Mouse (Mus musculus) adrenal gland, postnatal 0 days (tissue): ENCODE data around the gene Timm10. TPM values are rescaled to one million over a fixed set of nuclear protein-coding genes. Genes with fewer than 3 reads are reported as not detected.

Experiments
- polyA plus RNA-seq: library from polyadenylated mRNA; unstranded; fragments of >200 nt; fragmentation: Nextera tagmentation; extraction: Ambion mirVana; gene quantifications from 2 replicates; pipeline ENCODE4 v1.2.1, GENCODE M21; 2015

Gene Timm10
- 55.4 and 80.7 TPM in 2 replicates for polyA plus RNA-seq

DNA sequence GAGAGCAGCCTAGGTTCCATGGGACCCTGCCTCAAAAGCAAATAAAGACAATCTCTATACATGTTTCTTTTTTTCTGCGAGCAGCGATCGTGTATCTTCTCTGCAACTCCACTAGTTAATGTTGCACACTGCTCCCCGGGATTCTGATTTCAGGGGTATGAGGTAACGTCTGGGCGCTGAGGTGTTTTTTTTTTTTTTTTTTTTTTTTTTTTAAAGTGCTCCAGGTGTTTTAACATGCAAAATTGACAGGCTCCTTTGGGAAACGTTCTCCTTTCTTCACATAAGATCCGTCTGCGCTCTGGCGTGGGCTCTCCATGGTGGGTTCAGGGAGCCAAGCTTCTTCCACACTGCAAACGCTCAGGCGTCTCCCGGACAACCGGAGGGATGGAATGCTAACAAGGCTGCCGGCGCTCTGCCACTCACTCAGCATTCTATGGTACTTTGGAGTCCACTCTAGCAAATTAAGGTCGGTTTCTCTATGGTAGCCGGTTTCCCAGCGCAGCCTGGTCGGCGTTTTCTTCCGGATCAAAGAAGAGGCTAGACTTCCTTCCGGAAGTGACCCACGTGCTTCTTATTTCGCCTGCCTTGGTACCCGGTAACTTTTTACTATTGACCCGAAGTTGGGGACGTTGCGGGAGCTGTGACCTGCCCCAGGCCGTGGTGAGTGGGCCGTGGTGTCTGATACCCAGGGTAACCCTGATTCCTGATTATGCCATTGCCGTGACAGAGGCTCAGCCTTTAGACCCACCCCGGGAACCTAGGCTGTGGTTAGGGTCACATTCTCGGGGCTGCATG is at the start of gene Timm10:
Gene Timm10 (plus strand): TSS at position 510 of the 795 bp plus-strand sequence.

DNA sequence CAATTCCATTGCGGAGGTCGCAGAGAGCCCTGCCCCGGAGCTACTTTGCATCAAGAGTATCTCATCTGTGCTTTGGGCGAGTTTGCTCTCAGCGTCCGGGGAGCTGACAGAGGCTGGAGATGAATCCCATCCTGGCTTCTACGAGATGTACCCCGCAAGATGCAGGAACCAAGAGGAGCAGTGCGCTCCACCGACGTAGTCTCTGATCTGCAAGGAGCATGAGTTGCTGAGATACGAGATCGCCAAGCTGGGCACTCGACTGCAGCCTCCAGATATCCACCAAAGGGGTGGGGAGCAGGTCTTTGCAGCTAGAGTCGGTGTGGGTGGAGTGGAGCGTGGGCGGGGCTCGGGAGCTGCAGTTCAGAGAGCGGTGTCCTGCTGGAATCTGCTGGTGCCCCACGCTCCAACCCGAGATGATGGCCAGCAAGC is 28.3 kb upstream of the Timm10 start, which contains the start of gene Ube2l6:
Gene Ube2l6 (plus strand): TSS at position 336 of the 429 bp plus-strand sequence.

GRCm38 (mm10) chr2:84822552-84822951 is 4.2 kb upstream of the Timm10 start, which contains the start of gene Smtnl1:
Smtnl1 (minus strand) TSS chr2:84822652.

GRCm38 (mm10) chr2:84838593-84838949 is 11.8 kb downstream of the Timm10 start, which contains the start of gene Slc43a1:
Slc43a1 (plus strand) TSS chr2:84838850.

Other genes starting within 250 kb of the Timm10 start
- gene Ctnnd1, start 176.2 kb upstream of the Timm10 start, polyA plus RNA-seq, result 25.1 and 30.6 TPM in 2 replicates
- 0.08 and 0.09 TPM in 2 replicates for gene Btbd18, start 167.9 kb upstream of the Timm10 start, polyA plus RNA-seq
- gene Selenoh, start 156.2 kb upstream of the Timm10 start, polyA plus RNA-seq, result 175 and 211 TPM in 2 replicates
- not detected in 2 replicates for gene Gm28635, start 149.0 kb upstream of the Timm10 start, polyA plus RNA-seq
- 18.0 and 23.4 TPM in 2 replicates for gene Med19, start 148.6 kb upstream of the Timm10 start, polyA plus RNA-seq
- 93.5 and 140 TPM in 2 replicates for gene Tmx2, start 147.9 kb upstream of the Timm10 start, polyA plus RNA-seq
- 13.4 and 19.9 TPM in 2 replicates for gene Zdhhc5, start 111.8 kb upstream of the Timm10 start, polyA plus RNA-seq
- 19.0 and 23.4 TPM in 2 replicates for gene Clp1, start 99.6 kb upstream of the Timm10 start, polyA plus RNA-seq
- gene Ypel4, start 92.9 kb upstream of the Timm10 start, polyA plus RNA-seq, result 6.7 and 9.9 TPM in 2 replicates
- gene Gm19426, start 83.3 kb upstream of the Timm10 start, polyA plus RNA-seq, result 4.4 and 6.0 TPM in 2 replicates
- 239 and 418 TPM in 2 replicates for gene Serping1, start 51.6 kb upstream of the Timm10 start, polyA plus RNA-seq
- gene Ube2l6, start 28.2 kb upstream of the Timm10 start, polyA plus RNA-seq, result 87.6 and 101 TPM in 2 replicates
- gene Smtnl1, start 4.3 kb upstream of the Timm10 start, polyA plus RNA-seq, result 0.95 TPM in 1 of 2 replicates, not detected in the other
- 9.4 and 10.7 TPM in 2 replicates for gene Slc43a1, start 11.9 kb downstream of the Timm10 start, polyA plus RNA-seq
- 1.1 and 1.3 TPM in 2 replicates for gene Rtn4rl2, start 59.7 kb downstream of the Timm10 start, polyA plus RNA-seq
- 60.8 and 62.7 TPM in 2 replicates for gene Slc43a3, start 109.6 kb downstream of the Timm10 start, polyA plus RNA-seq
- 1.3 and 1.7 TPM in 2 replicates for gene Prg2, start 153.5 kb downstream of the Timm10 start, polyA plus RNA-seq
- gene Prg3, start 161.2 kb downstream of the Timm10 start, polyA plus RNA-seq, result not detected in 2 replicates
- 81.0 and 119 TPM in 2 replicates for gene Ssrp1, start 210.2 kb downstream of the Timm10 start, polyA plus RNA-seq
- 0.63 and 0.68 TPM in 2 replicates for gene P2rx3, start 210.5 kb downstream of the Timm10 start, polyA plus RNA-seq
- gene Tnks1bp1, start 221.0 kb downstream of the Timm10 start, polyA plus RNA-seq, result 20.9 and 23.5 TPM in 2 replicates